Mouse (Mus musculus) A20 (cell line): ENCODE results near the gene Cort.

ENCODE experiments used
- DNase-seq: peaks from one replicate; pipeline ENCODE4 v3.0.0-alpha.2; 2011; ENCODE audit warnings: low read depth, low spot score

Gene Cort

GRCm38 (mm10) chr4:149126663-149127062 is at the start of gene Cort:
Gene Cort, minus strand, starts transcription at chr4:149126763.
- no peak for DNase-seq

GRCm38 (mm10) chr4:149173661-149174060 is 47.1 kb upstream of the Cort start:
- no peak for DNase-seq

- no peak for DNase-seq
Measured at GRCm38 (mm10) chr4:149172666-149173065, 46.1 kb upstream of the Cort start.

DNA sequence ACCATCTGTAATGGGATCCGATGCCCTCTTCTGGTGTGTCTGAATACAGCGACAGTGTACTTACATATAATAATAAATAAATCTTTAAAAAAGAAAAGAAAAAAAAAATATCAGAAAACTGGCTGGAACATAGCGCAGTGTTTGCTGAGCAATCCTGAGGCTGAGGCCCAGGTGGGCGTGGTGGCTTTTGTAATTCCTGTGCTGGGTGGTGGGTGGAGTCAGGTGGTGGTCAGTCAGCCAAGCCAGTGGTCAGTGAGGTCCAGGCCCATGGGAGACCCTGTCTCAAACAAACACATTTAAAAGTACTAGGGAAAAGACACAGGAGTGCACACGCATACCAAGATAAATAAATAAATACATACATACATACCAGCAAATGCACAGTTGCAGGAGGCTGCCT is 45.5 kb upstream of the Cort start:
- DNase-seq: no peak

DNA sequence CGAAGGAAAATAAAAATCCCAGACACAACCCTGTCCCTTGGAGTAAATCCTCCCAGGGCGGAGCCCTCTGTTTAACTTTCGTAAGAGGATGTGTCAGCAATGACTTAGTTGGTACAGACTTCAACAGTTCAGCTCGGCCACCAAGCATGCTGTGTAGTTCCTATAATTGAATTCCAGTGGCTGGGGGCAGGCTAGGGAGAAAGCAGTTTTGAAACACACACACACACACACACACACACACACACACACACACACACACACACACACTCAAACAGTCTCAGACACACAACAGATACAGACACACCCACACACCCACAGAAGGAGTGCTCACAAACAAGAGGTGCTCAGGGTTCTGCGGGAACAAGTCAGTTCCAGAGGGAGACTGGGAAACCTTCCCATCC is 45.0 kb upstream of the Cort start:
- no peak for DNase-seq

DNA sequence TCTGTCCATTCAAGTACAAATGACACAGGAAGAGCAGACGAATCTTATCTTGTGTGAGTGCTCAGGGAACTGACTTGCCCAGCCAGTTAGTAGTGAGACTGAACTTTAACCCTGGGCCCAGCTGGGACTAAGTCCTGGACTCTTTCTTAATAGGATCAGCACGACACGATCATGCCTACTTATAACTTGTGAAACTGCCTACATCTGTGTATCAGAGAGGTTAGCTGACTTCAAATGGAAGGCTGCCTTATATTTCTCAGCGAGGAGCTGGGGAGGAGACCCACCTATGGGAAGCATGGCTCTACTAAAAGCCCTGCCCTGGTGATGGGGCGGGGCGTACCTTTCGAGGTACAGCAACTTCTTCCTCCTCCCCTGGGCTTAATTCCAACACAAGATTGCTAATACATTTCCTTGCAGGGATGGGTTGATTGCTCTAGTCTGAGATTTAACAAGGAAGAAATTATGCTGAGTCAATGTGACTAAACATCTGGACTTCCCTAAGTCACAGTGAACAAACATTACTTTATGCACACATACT is 43.9 kb upstream of the Cort start:
- DNase-seq: peak; percentile 37

DNA sequence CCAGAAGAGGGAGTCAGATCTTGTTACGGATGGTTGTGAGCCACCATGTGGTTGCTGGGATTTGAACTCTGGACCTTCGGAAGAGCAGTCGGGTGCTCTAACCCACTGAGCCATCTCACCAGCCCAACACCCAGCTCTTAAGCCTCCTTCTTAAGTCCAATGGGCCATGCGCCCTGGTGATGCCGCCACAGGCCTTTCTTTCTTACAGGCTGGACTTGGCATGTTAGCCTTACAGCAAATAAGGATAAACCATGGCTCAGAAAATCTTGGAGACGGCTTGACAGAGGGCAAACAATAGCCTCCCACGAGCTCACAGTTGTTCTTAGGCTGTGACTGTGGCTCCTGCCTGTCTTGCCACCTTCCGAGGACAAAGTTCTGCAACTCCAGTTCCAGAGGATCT is 43.4 kb upstream of the Cort start:
- peak; percentile 13 for DNase-seq

DNA sequence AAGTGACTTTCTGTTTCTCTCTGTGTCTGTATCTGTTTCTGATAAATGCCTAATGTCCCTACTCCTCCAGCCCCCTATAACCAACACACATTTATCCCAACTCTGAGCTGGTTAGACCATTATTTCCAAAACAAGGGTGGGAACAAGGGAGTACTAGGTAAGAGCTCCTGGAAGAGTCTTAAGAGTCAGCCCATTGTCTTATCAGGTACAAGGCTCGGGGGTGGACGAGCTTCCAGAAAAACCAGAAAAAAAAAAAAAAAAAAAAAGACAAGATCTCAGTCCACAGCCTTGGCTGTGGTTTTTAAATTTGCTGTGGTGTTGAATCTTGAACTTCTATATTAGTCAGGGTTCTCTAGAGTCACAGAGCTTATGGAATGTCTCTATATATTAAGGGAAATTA is 41.5 kb upstream of the Cort start:
- no peak for DNase-seq

DNA sequence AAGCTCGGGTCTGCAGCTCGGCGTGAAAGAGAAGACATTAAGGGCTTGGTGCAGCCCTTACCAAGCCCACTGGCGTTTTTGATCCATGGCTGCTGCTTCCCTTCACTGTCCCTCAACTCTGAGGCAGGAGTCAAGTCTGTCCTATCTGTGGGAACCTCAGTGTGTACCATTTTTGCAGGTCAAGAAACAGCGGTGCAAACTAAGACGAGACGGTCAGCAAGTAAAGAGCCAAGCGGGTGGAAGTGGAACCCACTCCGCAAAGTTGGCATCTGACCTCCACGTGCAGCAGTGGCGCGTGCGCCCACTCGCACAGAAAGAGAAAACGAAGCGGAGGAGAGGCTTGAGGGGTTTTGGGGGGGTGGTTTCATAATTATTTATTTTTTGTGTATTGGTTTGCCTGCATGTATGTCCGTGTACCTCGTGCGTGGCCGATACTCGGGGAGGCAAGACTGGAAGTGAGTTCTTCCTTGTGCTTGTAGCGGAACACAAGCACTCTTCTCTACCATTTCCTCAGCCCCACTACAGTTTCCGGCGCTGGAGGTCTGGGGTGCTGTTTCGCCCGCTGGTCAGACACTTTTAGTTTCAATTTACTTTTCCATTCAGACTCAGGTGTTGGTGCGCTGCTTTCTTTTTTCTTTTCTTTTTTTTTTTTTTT is 40.5 kb upstream of the Cort start:
- DNase-seq: peak; percentile 85

GRCm38 (mm10) chr4:149166215-149166946 is 39.8 kb upstream of the Cort start, which contains the start of gene Pgd:
Gene Pgd, minus strand, starts transcription at chr4:149166771.
- DNase-seq: peak; percentile 98

- no peak for DNase-seq
Measured at GRCm38 (mm10) chr4:149164150-149164549, 37.6 kb upstream of the Cort start.

GRCm38 (mm10) chr4:149163196-149163595 is 36.6 kb upstream of the Cort start:
- no peak for DNase-seq

DNA sequence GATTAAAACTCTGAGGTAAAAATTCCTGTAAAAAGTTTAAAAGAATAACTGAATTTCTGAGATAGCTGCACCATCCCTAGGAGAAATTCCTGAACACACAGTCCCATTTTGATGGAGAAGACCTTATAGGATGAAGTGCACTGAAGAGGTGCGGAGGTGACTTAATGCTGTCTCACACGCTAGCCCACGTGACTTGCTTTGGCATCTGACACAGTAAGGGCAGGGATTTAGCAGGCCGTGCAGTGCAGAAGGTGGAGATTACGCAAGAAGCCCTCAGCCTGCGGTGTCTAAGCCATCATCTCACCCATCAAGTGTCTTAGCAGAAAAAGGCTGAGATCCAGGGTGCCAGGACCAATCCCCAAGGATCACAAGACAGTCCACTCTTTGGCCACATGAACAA is 34.6 kb upstream of the Cort start:
- no peak for DNase-seq

DNA sequence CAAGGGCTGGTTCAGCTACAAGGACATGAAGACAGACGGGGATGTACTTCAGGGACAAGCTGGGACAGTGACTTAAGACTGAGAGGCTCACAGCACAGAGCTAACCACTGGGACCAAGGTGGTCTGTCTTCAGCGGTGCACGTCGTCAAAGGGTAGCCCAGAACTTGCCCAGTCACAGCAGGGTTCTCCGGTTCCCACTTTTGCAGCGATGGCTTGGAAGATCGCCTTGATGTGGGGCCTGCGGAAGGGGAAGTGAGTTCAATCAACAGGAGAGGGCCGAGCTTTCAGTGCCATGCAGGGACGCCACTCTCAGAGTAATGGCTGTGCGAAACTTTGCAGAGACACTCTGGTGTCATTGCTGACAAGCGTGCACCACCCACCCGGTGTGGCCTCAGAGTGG is 33.3 kb upstream of the Cort start:
- no peak for DNase-seq

GRCm38 (mm10) chr4:149159203-149159602 is 32.6 kb upstream of the Cort start:
- DNase-seq: no peak

DNA sequence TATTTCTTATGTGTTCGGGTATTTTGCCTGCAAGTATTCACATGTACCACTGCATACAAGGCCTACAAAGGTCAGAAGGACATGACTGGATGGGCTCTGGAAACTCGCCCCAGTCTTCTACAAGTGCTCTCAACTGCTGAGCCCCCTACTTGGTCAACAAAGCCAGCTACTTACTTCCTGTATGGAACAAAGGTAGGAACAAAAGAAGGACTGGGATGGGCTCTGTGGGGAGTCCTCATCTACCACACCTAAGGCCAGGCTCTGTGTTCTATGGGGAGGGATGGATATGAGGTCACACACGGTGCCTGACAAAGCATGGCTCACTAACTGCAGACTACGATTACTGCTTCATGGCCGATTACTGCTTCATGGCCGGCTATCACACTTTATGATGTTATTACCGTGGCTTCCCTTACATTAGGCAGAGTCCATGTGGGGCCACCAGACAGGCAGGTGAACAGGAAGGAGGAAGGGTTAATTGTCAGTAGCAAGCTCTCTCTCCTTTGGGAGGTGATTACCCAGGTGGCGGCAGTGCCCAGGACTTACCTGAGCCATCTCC is 30.9 kb upstream of the Cort start:
- DNase-seq: no peak

DNA sequence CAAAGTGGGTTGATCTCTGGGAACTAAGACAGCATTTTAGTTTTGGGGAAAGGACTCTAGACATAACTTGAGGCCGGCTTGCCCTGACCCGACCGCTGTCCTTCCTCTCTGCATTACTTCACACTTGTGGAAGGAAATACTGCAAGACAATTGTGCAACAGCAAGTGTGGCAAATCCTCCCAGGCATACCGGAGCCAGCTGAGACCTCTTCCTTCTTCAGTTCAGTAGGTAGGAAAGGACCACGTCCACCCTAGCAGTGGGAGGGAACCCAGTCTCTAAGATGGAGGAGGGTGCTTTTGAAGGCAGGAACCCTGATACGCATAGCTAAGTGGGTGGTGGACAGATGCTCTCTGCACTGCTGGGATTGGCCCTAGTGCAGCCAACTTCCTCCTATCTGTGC is 29.1 kb upstream of the Cort start:
- no peak for DNase-seq

- DNase-seq: no peak
Measured at GRCm38 (mm10) chr4:149154859-149155258, 28.3 kb upstream of the Cort start.

DNA sequence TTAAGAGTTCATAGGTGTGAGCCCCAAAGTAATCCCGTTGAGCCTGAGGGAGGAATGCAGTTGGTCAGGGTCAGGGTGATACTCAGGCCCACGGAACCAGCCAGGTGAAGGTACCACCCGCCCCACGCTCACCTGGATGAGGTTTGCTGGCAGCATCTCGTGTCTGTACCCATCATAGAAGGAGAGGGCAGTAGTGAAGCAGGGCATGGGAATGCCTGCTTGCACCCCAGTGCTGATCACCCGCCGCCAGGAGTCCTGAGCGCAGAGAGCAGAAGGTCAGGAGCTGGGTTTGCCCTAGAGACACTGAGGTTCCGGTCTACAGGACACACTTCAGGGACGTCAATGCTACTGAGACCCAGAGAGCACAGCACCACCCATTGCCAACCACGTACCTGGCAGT is 24.2 kb upstream of the Cort start:
- no peak for DNase-seq

- no peak for DNase-seq
Measured at GRCm38 (mm10) chr4:149150256-149150655, 23.7 kb upstream of the Cort start.

GRCm38 (mm10) chr4:149149611-149150010 is 23.0 kb upstream of the Cort start:
- no peak for DNase-seq

- DNase-seq: no peak
Measured at GRCm38 (mm10) chr4:149149196-149149595, 22.6 kb upstream of the Cort start.

GRCm38 (mm10) chr4:149148084-149148483 is 21.5 kb upstream of the Cort start:
- no peak for DNase-seq
